Mouse (Mus musculus) midbrain, postnatal 0 days (tissue): ENCODE measurements around the gene Adprm. TPM values are rescaled to one million over a fixed set of nuclear protein-coding genes. Genes with fewer than 3 reads are reported as not detected.

Experiments used
- ATAC-seq: fragments of 200-750 bp; cut with Nextera tagmentation; 2 replicates; pipeline ENCODE4 v1.8.0; 2017; ENCODE audit warnings: moderate number of reproducible peaks, mild to moderate bottlenecking, moderate TSS enrichment, moderate library complexity; ENCODE audit not compliant: low FRiP score
- DNase-seq: peaks from one replicate; pipeline ENCODE4 v3.0.0-alpha.2; 2015; ENCODE audit warnings: low spot score
- H3K27ac ChIP-seq: fragments of 300-500 bp; sonication (generic); 2 replicates; pipeline ENCODE4 v1.5.1; 2014; ENCODE audit warnings: low read depth, mild to moderate bottlenecking, low read length, mixed read lengths
- H3K27me3 ChIP-seq: fragments of 300-500 bp; sonication (generic); 2 replicates; pipeline ENCODE4 v1.6.1; 2014; ENCODE audit warnings: low read length, control low read depth, mixed read lengths; ENCODE audit not compliant: insufficient read depth
- H3K36me3 ChIP-seq: fragments of 300-500 bp; sonication (generic); 2 replicates; pipeline ENCODE4 v1.6.1; 2014; ENCODE audit warnings: low read length, control low read depth, mixed read lengths; ENCODE audit not compliant: insufficient read depth
- H3K4me1 ChIP-seq: fragments of 300-500 bp; sonication (generic); 2 replicates; pipeline ENCODE4 v1.6.1; 2014; ENCODE audit warnings: mild to moderate bottlenecking, control low read depth, antibody characterized with exemption, low read length, mixed read lengths; ENCODE audit not compliant: insufficient read depth
- H3K4me2 ChIP-seq: fragments of 300-500 bp; sonication (generic); 2 replicates; pipeline ENCODE4 v1.6.1; 2014; ENCODE audit warnings: low read depth, mild to moderate bottlenecking, low read length, mixed read lengths; ENCODE audit not compliant: poor library complexity, severe bottlenecking
- H3K4me3 ChIP-seq: fragments of 300-500 bp; sonication (generic); 2 replicates; pipeline ENCODE4 v1.5.1; 2014; ENCODE audit warnings: low read depth, mild to moderate bottlenecking, low read length, moderate library complexity
- H3K9ac ChIP-seq: fragments of 300-500 bp; sonication (generic); replicated peaks from 2 replicates; pipeline ENCODE4 v1.6.1; 2014; ENCODE audit warnings: mild to moderate bottlenecking, low read length, moderate library complexity, mixed read lengths; ENCODE audit not compliant: poor library complexity, severe bottlenecking
- H3K9me3 ChIP-seq: fragments of 300-500 bp; sonication (generic); 2 replicates; pipeline ENCODE4 v1.6.1; 2016; ENCODE audit warnings: low read length, control low read depth
- CTCF ChIP-seq: IDR thresholded peaks from 2 replicates; pipeline ENCODE4 v1.5.1; 2016; ENCODE audit warnings: antibody characterized with exemption, mild to moderate bottlenecking
- WGBS: fragments of 180-500 bp; shearing (Covaris S2); extraction: QIAGEN DNeasy Blood & Tissue Kit; methylation state at CpG from one replicate; pipeline ENCODE4 v1.1.7; 2014; 5-methylcytosine and 5-hydroxymethylcytosine counted together
- polyA plus RNA-seq: library from polyadenylated mRNA; unstranded; fragments of >200 nt; fragmentation: Nextera tagmentation; extraction: Ambion mirVana; gene quantifications from 2 replicates; pipeline ENCODE4 v1.2.1, GENCODE M21; 2015
- total RNA-seq: library from RNA; depleted of rRNA; stranded (reverse); fragments of >200 nt; gene quantifications from 2 replicates; pipeline ENCODE4 v1.2.3, GENCODE M21; 2014

Adprm gene
- total and polyA plus RNA-seq, 2 experiments from 2014 or later, result 25.9 to 28.6 TPM

DNA sequence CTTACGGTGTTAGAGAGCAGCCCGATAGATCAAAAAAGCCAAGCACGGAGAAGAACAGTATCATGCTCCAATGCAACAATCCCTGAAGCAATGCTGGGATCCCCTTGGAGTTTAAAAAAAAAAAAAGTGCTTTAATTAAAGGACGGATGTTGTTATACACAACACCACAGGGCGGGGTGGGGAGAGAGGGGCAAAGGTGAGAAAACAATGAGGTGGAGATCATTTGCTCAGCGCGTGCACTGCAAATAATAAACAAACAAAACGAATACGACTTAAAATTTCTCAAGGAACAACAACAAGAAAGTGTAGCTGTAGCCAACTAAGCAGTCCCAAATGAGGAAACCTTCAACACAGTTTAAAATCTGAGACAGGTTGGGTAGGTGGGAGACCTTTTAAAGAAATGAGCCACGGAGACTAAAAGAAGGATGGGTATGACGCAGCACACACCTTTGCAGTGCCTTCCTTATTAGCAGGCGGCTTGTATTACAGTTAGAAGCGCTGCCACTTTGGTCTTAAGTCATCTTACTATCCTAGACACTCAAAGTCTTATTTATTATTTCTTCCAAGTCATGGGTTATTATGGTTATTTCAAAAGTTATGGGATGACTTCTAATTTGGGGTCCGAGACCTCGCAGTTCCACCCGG lies 596 bp downstream of the Adprm start:
- no peak for TF ChIP-seq CTCF
- peak overlapping the region; percentile 98 for H3K4me3 ChIP-seq
- H3K36me3 ChIP-seq, result peaks cover 14% of the 10 kb centered on the region
- WGBS, result 6% methylated on average over 16 of the region's 16 CpGs
- H3K4me1 ChIP-seq, result 0 out of 2 replicates have a peak, but pooled peaks cover 6% of the 10 kb centered on the region
- peak overlapping the region; percentile 82 for H3K9ac ChIP-seq
- H3K9me3 ChIP-seq, result no peaks in the 10 kb centered on the region
- no peaks in the 10 kb centered on the region for H3K27me3 ChIP-seq
- peak overlapping the region; percentile 69 for H3K4me2 ChIP-seq
- DNase-seq, result peak; percentile 19
- H3K27ac ChIP-seq, result peak overlapping the region; percentile 77
- peak; percentile 20; the same call in 1 of the 2 replicates for ATAC-seq

DNA sequence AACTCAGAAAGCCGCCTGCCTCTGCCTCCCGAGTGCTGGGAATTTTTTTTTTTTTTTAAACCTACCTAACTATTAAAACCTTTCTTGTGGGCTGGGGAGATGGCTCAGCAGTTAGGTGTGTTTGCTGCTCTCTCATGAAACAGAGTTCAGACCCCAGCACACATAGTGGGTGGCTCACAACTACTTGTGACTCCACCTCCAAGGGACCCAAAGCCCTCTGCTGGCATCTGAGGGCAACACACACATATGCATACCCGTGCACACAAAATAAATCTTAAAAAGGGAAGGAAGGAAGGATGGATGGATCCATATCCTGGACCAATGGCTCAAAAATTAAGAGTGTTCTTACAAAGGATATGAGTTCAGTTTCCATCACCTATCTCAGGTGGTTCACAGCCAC lies 3.1 kb downstream of the Adprm start:
- Histone ChIP-seq H3K27ac (no peak overlapping the region), H3K9ac (no peak overlapping the region), H3K4me3 (no peak overlapping the region), H3K4me1 (0 out of 2 replicates have a peak, but pooled peaks cover 6% of the 10 kb centered on the region), H3K4me2 (no peak overlapping the region), H3K36me3 (peaks cover 3% of the 10 kb centered on the region; the same call in 1 of the 2 replicates), H3K27me3 (no peaks in the 10 kb centered on the region), H3K9me3 (no peaks in the 10 kb centered on the region)
- 89% methylated on average over 3 of the region's 3 CpGs for WGBS
- ATAC-seq (no peak), DNase-seq (no peak)
- TF ChIP-seq CTCF, result peak; percentile 28

DNA sequence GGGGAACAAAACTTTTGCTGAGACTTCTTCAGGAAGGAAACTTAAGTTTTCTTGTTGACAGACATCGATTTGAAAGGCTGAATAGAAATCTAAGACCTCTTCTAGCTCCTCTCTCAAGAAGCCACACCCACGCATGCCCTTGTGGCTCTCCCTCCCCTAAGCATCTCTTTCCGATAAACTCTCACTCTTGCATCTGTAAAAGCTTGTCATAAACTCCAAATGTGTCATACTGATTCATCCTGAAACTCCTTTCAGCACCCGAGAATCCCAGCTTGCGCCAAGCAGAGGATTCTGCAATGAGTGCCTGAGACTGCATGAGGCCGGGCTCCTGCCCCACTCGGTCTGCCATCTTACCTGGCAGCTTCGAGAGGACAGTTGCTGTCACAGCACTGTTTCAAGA lies 3.9 kb downstream of the Adprm start:
- H3K9me3 ChIP-seq, result no peaks in the 10 kb centered on the region
- no peak for TF ChIP-seq CTCF
- WGBS, result 89% methylated on average over 8 of the region's 8 CpGs
- no peak overlapping the region for H3K4me2 ChIP-seq
- no peak for ATAC-seq
- peaks cover 3% of the 10 kb centered on the region; the same call in 1 of the 2 replicates for H3K36me3 ChIP-seq
- H3K4me3 ChIP-seq, result no peak overlapping the region
- H3K27ac ChIP-seq, result no peak overlapping the region
- H3K27me3 ChIP-seq, result no peaks in the 10 kb centered on the region
- no peak overlapping the region for H3K9ac ChIP-seq
- 0 out of 2 replicates have a peak, but pooled peaks cover 4% of the 10 kb centered on the region for H3K4me1 ChIP-seq
- no peak for DNase-seq

DNA sequence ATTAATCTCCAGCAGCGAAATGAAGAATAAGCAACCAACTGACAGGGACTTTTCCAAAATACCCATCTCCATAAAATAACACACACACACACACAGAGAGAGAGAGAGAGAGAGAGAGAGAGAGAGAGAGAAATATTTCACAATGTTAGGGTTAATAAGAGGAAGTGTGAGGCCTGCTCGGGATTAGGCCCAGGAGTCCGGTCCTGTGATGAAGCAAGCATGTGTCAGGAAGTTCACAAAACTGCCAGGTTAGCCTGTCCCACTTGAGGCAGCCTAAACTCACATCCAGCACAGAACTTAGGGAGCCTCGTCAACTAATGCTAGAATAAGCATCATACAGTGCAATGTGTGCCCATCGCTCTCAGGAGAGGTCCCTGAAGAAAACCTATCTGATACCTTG lies 5.2 kb downstream of the Adprm start:
- H3K9me3 ChIP-seq, result no peaks in the 10 kb centered on the region
- H3K4me2 ChIP-seq, result no peak overlapping the region
- TF ChIP-seq CTCF, result no peak
- H3K36me3 ChIP-seq, result peaks cover 3% of the 10 kb centered on the region; the same call in 1 of the 2 replicates
- ATAC-seq, result no peak
- 92% methylated on average over 5 of the region's 5 CpGs for WGBS
- DNase-seq, result no peak
- H3K27ac ChIP-seq, result no peak overlapping the region
- no peaks in the 10 kb centered on the region for H3K27me3 ChIP-seq
- no peak overlapping the region for H3K4me3 ChIP-seq
- H3K4me1 ChIP-seq, result no peaks in the 10 kb centered on the region
- H3K9ac ChIP-seq, result no peak overlapping the region

DNA sequence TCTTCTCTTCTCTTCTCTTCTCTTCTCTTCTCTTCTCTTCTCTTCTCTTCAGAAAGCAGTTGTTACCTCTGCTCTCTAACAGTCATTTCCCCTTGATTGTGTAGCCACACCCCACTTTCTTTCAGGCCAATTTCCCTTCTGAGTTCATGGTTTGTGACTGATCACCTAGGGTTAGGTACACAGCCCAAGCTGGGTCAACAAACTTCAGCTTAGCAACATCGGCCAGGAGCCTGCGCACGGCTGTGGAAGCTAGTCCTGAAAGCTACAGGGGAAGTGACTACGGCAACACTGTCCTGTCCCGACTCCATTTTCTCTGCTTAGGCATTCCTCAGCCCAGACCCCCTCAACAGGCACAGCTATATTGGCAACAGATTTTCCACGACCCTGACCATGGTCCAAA lies 7.4 kb downstream of the Adprm start:
- H3K36me3 ChIP-seq, result peaks cover 20% of the 10 kb centered on the region
- no peak for TF ChIP-seq CTCF
- H3K9ac ChIP-seq, result no peak overlapping the region
- H3K4me3 ChIP-seq, result no peak overlapping the region
- WGBS, result 82% methylated on average over 6 of the region's 6 CpGs
- no peaks in the 10 kb centered on the region for H3K9me3 ChIP-seq
- no peak overlapping the region for H3K27ac ChIP-seq
- H3K4me2 ChIP-seq, result no peak overlapping the region
- no peaks in the 10 kb centered on the region for H3K4me1 ChIP-seq
- no peaks in the 10 kb centered on the region for H3K27me3 ChIP-seq
- DNase-seq (no peak), ATAC-seq (no peak)

DNA sequence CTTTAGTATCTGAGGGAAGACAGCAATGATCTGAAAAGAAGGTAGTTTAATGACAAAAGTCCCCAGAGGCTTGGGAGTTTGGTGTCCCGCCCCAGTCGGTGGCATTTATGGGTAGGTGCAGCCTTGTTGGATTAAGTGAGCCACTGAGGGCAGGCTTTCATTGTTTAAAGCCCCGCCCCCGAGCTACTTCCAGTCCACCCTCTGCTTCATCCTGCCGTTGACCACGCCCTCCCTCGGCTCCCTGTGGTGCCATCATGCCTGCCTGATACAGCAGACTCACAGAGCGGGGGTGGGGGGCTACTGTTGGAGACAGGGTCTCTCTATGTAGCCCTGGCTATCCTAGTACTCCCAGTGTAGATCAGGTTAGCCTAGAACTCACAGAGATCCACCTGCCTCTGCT lies 9.4 kb downstream of the Adprm start:
- Histone ChIP-seq H3K4me3 (no peak overlapping the region), H3K4me2 (no peak overlapping the region), H3K27ac (no peak overlapping the region), H3K4me1 (no peaks in the 10 kb centered on the region), H3K36me3 (peaks cover 23% of the 10 kb centered on the region), H3K9me3 (no peaks in the 10 kb centered on the region), H3K27me3 (no peaks in the 10 kb centered on the region), H3K9ac (no peak overlapping the region)
- DNase-seq, result no peak
- 42% methylated on average over 8 of the region's 8 CpGs for WGBS
- TF ChIP-seq CTCF, result no peak
- no peak for ATAC-seq
